Mouse (Mus musculus) MEL (cell line): ENCODE measurements at regions not wholly inside any gene's neighbourhood (a gene's known extent, or its start where the extent isn't known, plus 50 kb on each side); places are given as distances from the start of the nearest gene placed in this dataset.

Experiments
- CHD2 ChIP-seq: IDR thresholded peaks from 2 replicates; pipeline ENCODE4 v1.6.1; 2011; ENCODE audit warnings: low read length, improper control_type of control experiment
- CTCF ChIP-seq, 3 experiments: IDR thresholded peaks in 2 of 3; conservative IDR thresholded peaks in 1 of 3; 2 replicates each; pipeline ENCODE4 v1.5.1; 2011 to 2012; ENCODE audit warnings: low read length in 3 of 3, low read depth in 2 of 3, mild to moderate bottlenecking in 2 of 3, improper control_type of control experiment in 1 of 3, inconsistent platforms in 1 of 3, mixed read lengths in 1 of 3, moderate library complexity in 1 of 3; ENCODE audit not compliant: control insufficient read depth in 1 of 3, insufficient read depth in 1 of 3, poor library complexity in 1 of 3, severe bottlenecking in 1 of 3
- MAZ ChIP-seq: IDR thresholded peaks from 2 replicates; pipeline ENCODE4 v1.6.1; 2012; ENCODE audit warnings: low read depth, mild to moderate bottlenecking, inconsistent platforms, low read length, improper control_type of control experiment
- MEF2A ChIP-seq: IDR thresholded peaks from 2 replicates; pipeline ENCODE4 v1.6.1; 2014; ENCODE audit warnings: low read depth, mild to moderate bottlenecking, inconsistent platforms, low read length, improper control_type of control experiment; ENCODE audit not compliant: poor library complexity, insufficient replicate concordance, severe bottlenecking; ENCODE audit errors: extremely low read depth
- NRF1 ChIP-seq: IDR thresholded peaks from 2 replicates; pipeline ENCODE4 v1.6.1; 2014; ENCODE audit warnings: low read depth, mild to moderate bottlenecking, inconsistent platforms, low read length, improper control_type of control experiment, moderate library complexity; ENCODE audit not compliant: poor library complexity, insufficient read depth, severe bottlenecking
- RAD21 ChIP-seq: IDR thresholded peaks from 2 replicates; pipeline ENCODE4 v1.6.1; 2011; ENCODE audit warnings: mild to moderate bottlenecking, low read depth, low read length, improper control_type of control experiment
- SIN3A ChIP-seq: IDR thresholded peaks from 2 replicates; pipeline ENCODE4 v1.6.1; 2012; ENCODE audit warnings: low read length, improper control_type of control experiment, inconsistent platforms

DNA sequence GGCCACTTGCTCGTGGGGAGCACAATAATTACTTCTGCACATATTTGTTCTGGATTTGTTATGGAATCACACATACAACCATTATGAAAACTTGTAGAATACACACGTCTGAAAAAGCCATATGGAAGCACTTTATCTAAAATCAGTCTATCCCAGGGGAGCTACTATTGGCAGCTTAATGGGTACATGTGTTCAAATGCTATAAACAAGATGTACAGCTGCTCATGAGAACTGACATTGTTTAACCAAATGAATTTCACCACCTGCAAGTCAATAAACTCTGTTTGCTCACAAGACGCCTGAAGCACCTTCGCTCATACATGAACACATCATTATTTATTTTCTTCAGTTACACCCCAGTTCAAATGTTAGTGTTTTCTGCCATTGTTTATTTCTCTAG is 199.5 kb upstream of the Stk26 start:
- no peak for TF ChIP-seq NRF1
- TF ChIP-seq SIN3A: no peak
- no peak for TF ChIP-seq RAD21
- TF ChIP-seq CTCF (IDR thresholded peaks at IDR 0.05 in 2 of 3, conservative IDR thresholded peaks at IDR 0.05 in 1 of 3; ENCODE audit: control insufficient read depth in 1 of 3, insufficient read depth in 1 of 3, low read depth in 2 of 3, low read length in 3 of 3, poor library complexity in 1 of 3, severe bottlenecking in 1 of 3): no peak
- TF ChIP-seq MAZ: no peak
- TF ChIP-seq MEF2A: no peak
- TF ChIP-seq CHD2: no peak
